Mouse (Mus musculus) layer of hippocampus, adult 18-20 months (tissue): Measurements from ENCODE around the gene Dna2. TPM values are rescaled to one million over a fixed set of nuclear protein-coding genes. Genes with fewer than 3 reads are reported as not detected.
"Not testable (repeated sequence)": the region's sequence is repeated elsewhere in the genome, so short reads cannot be mapped to it uniquely, and the experiment has no call there.

Experiments used
- DNase-seq, 2 experiments: peaks; one replicate each; pipeline ENCODE4 v3.0.0; 2022; ENCODE audit warnings: low spot score in 2 of 2
- long read RNA-seq: library from polyadenylated mRNA; stranded (forward); transcript quantifications from one replicate; pipeline ENCODE4 v2.0.0, GENCODE M21; 2021
- total RNA-seq, 2 experiments: library from RNA; stranded (reverse); gene quantifications; 2 replicates each; pipeline ENCODE4 v1.2.3; 2021

The Dna2 gene
- total RNA-seq = 1 to 10 TPM; 1.1 to 1.2 TPM
- long read RNA-seq = 0 reads

GRCm38 (mm10) chr10:62946738-62947471 is at the start of gene Dna2:
Dna2 (plus strand) TSS chr10:62947026.
- peak; percentile 66 to 74 for DNase-seq

GRCm38 (mm10) chr10:62897437-62897836 is 49.4 kb upstream of the Dna2 start:
- DNase-seq = no peak

GRCm38 (mm10) chr10:62898061-62898460 is 48.8 kb upstream of the Dna2 start:
- no peak for DNase-seq

- no peak for DNase-seq
These were observed 46.7 kb upstream of the Dna2 start for GRCm38 (mm10) chr10:62900144-62900543.

- DNase-seq = no peak
These were observed 45.0 kb upstream of the Dna2 start for GRCm38 (mm10) chr10:62901826-62902225.

GRCm38 (mm10) chr10:62902829-62903228 is 44.0 kb upstream of the Dna2 start:
- no peak for DNase-seq

- DNase-seq = no peak
These were observed 40.5 kb upstream of the Dna2 start for GRCm38 (mm10) chr10:62906336-62906735.

GRCm38 (mm10) chr10:62908896-62909295 is 37.9 kb upstream of the Dna2 start, which contains the start of gene Tet1:
Tet1 (minus strand) TSS chr10:62908996.
- not testable (repeated sequence) for DNase-seq

- no peak for DNase-seq
These were observed 35.7 kb upstream of the Dna2 start for GRCm38 (mm10) chr10:62911120-62911519.

- no peak for DNase-seq
These were observed 27.8 kb upstream of the Dna2 start for GRCm38 (mm10) chr10:62918985-62919384.

GRCm38 (mm10) chr10:62919925-62920765 is 26.7 kb upstream of the Dna2 start, which contains the start of gene Slc25a16:
Slc25a16 (plus strand) TSS chr10:62920633.
- peak; percentile 86 to 94 for DNase-seq

- no peak for DNase-seq
These were observed 26.1 kb upstream of the Dna2 start for GRCm38 (mm10) chr10:62920766-62921156.

- DNase-seq = no peak
These were observed 22.7 kb upstream of the Dna2 start for GRCm38 (mm10) chr10:62924096-62924635.

- no peak for DNase-seq
These were observed 14.4 kb upstream of the Dna2 start for GRCm38 (mm10) chr10:62932381-62932780.

- DNase-seq = no peak
These were observed 1.7 kb upstream of the Dna2 start for GRCm38 (mm10) chr10:62944975-62945580.

- DNase-seq = no peak
These were observed 1.7 kb downstream of the Dna2 start for GRCm38 (mm10) chr10:62948551-62948950.

GRCm38 (mm10) chr10:62963956-62964355 is 17.1 kb downstream of the Dna2 start:
- no peak for DNase-seq

GRCm38 (mm10) chr10:62965796-62966195 is 19.0 kb downstream of the Dna2 start:
- DNase-seq = no peak

GRCm38 (mm10) chr10:62966291-62966690 is 19.5 kb downstream of the Dna2 start:
- DNase-seq = no peak

GRCm38 (mm10) chr10:62971821-62972220 is 25.0 kb downstream of the Dna2 start:
- DNase-seq = peak in 1 of 2 experiments; percentile 16

- no peak for DNase-seq
These were observed 32.8 kb downstream of the Dna2 start for GRCm38 (mm10) chr10:62979667-62980038.
